Mouse (Mus musculus) lung, embryonic 16.5 days (tissue): ENCODE measurements around the gene Clec4d. TPM values are rescaled to one million over a fixed set of nuclear protein-coding genes. Genes with fewer than 3 reads are reported as not detected.

Experiments used
- ATAC-seq: fragments of 200-750 bp; cut with Nextera tagmentation; 2 replicates; pipeline ENCODE4 v1.8.0; 2017; ENCODE audit warnings: low read depth, mild to moderate bottlenecking, moderate library complexity
- H3K27ac ChIP-seq: fragments of 300-500 bp; sonication (generic); 2 replicates; pipeline ENCODE4 v1.5.1; 2014; ENCODE audit warnings: mild to moderate bottlenecking, control low read depth, low read length
- H3K27me3 ChIP-seq: fragments of 300-500 bp; sonication (generic); 2 replicates; pipeline ENCODE4 v1.6.1; 2014; ENCODE audit warnings: low read depth, low read length, mixed read lengths; ENCODE audit not compliant: control insufficient read depth, insufficient read depth
- H3K36me3 ChIP-seq: fragments of 300-500 bp; sonication (generic); 2 replicates; pipeline ENCODE4 v1.6.1; 2014; ENCODE audit warnings: low read length; ENCODE audit not compliant: control insufficient read depth, insufficient read depth
- H3K4me1 ChIP-seq: fragments of 300-500 bp; sonication (generic); replicated peaks from 2 replicates; pipeline ENCODE4 v1.6.1; 2014; ENCODE audit warnings: low read length, mixed read lengths; ENCODE audit not compliant: control insufficient read depth, insufficient read depth
- H3K4me2 ChIP-seq: fragments of 300-500 bp; sonication (generic); 2 replicates; pipeline ENCODE4 v1.6.1; 2014; ENCODE audit warnings: low read depth, low read length, control low read depth
- H3K4me3 ChIP-seq: fragments of 300-500 bp; sonication (generic); 2 replicates; pipeline ENCODE4 v1.5.1; 2014; ENCODE audit warnings: mild to moderate bottlenecking, low read length, control low read depth
- H3K9ac ChIP-seq: fragments of 300-500 bp; sonication (generic); 2 replicates; pipeline ENCODE4 v1.6.1; 2014; ENCODE audit warnings: low read length, control low read depth
- H3K9me3 ChIP-seq: fragments of 300-500 bp; sonication (generic); 2 replicates; pipeline ENCODE4 v1.6.1; 2016; ENCODE audit warnings: low read length; ENCODE audit not compliant: control insufficient read depth
- WGBS: fragments of 180-500 bp; shearing (Covaris S2); extraction: QIAGEN DNeasy Blood & Tissue Kit; methylation state at CpG from one replicate; pipeline ENCODE4 v1.1.7; 2014; 5-methylcytosine and 5-hydroxymethylcytosine counted together
- polyA plus RNA-seq: library from polyadenylated mRNA; unstranded; fragments of >200 nt; fragmentation: Nextera tagmentation; extraction: Ambion mirVana; gene quantifications from 2 replicates; pipeline ENCODE4 v1.2.1, GENCODE M21; 2015

Gene Clec4d
- polyA plus RNA-seq, 1 experiment from 2014 or later, result 0.36 TPM

- Histone ChIP-seq H3K27ac (no peak overlapping the region), H3K9me3 (0 out of 2 replicates have a peak, but pooled peaks cover 2% of the 10 kb centered on the region), H3K36me3 (no peaks in the 10 kb centered on the region), H3K27me3 (no peaks in the 10 kb centered on the region), H3K4me2 (no peak overlapping the region), H3K4me3 (no peak overlapping the region), H3K4me1 (no peaks in the 10 kb centered on the region), H3K9ac (no peak overlapping the region)
- 73% methylated on average over 4 of the region's 4 CpGs for WGBS
- no peak for ATAC-seq
Measured at GRCm38 (mm10) chr6:123259889-123260603, 1.9 kb upstream of the Clec4d start.

DNA sequence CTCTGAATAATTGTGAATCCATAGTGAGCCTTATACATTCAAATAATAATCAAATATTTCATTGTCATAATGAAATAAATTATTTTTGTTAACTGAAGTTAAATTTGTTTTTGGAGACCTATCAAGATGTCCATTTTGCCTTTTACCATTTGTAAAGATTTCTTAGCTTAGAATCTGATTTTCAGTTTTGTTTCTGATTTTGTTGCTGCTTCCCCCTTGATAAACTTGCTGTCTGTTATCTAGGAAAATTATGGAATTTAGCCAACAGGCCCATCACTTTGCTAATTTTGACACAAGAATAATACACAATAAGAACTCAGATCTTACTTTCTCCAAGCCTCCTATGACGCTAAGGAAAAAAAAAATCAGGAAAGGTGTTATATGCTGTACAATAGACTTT lies 1.0 kb upstream of the Clec4d start:
- Histone ChIP-seq H3K4me2 (no peak overlapping the region), H3K27me3 (no peaks in the 10 kb centered on the region), H3K4me3 (no peak overlapping the region), H3K9ac (no peak overlapping the region), H3K9me3 (no peaks in the 10 kb centered on the region), H3K27ac (no peak overlapping the region), H3K4me1 (no peaks in the 10 kb centered on the region), H3K36me3 (no peaks in the 10 kb centered on the region)
- WGBS, result 97% methylated on average over 1 of the region's 1 CpGs
- ATAC-seq, result no peak

DNA sequence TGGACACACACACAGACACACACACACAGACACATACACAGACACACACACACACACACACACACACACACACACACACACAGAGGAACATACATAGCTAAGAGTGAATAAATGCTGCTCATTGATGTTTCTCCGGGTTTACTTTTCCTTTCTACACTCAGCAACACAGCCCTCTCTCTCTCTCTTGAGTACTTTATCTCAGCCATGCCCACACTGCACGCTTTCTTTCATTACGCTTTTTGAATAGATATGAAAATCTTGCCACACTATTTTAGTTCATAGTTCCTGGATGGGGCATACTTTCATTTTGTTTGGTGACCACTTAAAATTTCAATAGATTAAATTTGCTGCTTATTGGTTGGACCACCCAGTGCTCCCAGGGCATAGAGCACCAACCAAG lies 2.3 kb downstream of the Clec4d start:
- no peaks in the 10 kb centered on the region for H3K27me3 ChIP-seq
- H3K4me1 ChIP-seq, result no peaks in the 10 kb centered on the region
- H3K9me3 ChIP-seq, result no peaks in the 10 kb centered on the region; the same call in 1 of the 2 replicates
- 84% methylated on average over 3 of the region's 3 CpGs for WGBS
- no peak overlapping the region for H3K4me2 ChIP-seq
- no peak overlapping the region for H3K9ac ChIP-seq
- no peak overlapping the region for H3K27ac ChIP-seq
- no peaks in the 10 kb centered on the region for H3K36me3 ChIP-seq
- no peak for ATAC-seq
- H3K4me3 ChIP-seq, result no peak overlapping the region

GRCm38 (mm10) chr6:123265809-123266208 lies 3.9 kb downstream of the Clec4d start:
- H3K27me3 ChIP-seq, result no peaks in the 10 kb centered on the region
- 76% methylated on average over 4 of the region's 4 CpGs for WGBS
- no peak overlapping the region for H3K4me3 ChIP-seq
- ATAC-seq, result no peak
- no peak overlapping the region for H3K4me2 ChIP-seq
- H3K9me3 ChIP-seq, result peaks cover 3% of the 10 kb centered on the region; the same call in 1 of the 2 replicates
- no peak overlapping the region for H3K9ac ChIP-seq
- no peaks in the 10 kb centered on the region for H3K4me1 ChIP-seq
- H3K27ac ChIP-seq, result no peak overlapping the region
- no peaks in the 10 kb centered on the region for H3K36me3 ChIP-seq

- no peak overlapping the region for H3K27ac ChIP-seq
- no peak overlapping the region for H3K9ac ChIP-seq
- H3K9me3 ChIP-seq, result peaks cover 5% of the 10 kb centered on the region; the same call in 1 of the 2 replicates
- no peaks in the 10 kb centered on the region for H3K27me3 ChIP-seq
- H3K36me3 ChIP-seq, result no peaks in the 10 kb centered on the region
- ATAC-seq, result no peak
- H3K4me1 ChIP-seq, result no peaks in the 10 kb centered on the region
- H3K4me2 ChIP-seq, result no peak overlapping the region
- 72% methylated on average over 5 of the region's 5 CpGs for WGBS
- H3K4me3 ChIP-seq, result no peak overlapping the region
Measured at GRCm38 (mm10) chr6:123266945-123267344, 5.0 kb downstream of the Clec4d start.

DNA sequence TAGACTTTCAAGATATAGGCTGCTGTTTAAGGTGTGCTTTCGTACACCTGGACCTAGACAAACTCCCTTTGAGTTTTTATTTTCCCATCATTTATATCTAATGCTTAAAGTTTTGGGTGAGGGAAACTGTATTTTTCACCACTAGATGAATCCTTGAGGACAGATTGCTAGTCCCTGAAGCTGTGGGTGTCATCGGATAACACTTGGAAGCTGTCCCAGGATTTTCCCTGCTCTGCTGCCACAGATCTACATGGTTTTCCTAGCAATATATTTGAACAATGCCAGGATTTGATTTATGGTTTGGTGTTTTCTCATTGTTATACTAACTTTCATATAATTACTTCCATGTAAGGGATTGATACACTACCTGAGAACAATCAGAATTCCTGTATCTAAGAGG lies 17.5 kb downstream of the Clec4d start:
- Histone ChIP-seq H3K27ac (no peak overlapping the region), H3K9ac (no peak overlapping the region), H3K4me1 (no peaks in the 10 kb centered on the region), H3K27me3 (no peaks in the 10 kb centered on the region), H3K36me3 (no peaks in the 10 kb centered on the region), H3K9me3 (no peaks in the 10 kb centered on the region), H3K4me2 (no peak overlapping the region), H3K4me3 (no peak overlapping the region)
- ATAC-seq, result no peak
- WGBS, result 85% methylated on average over 2 of the region's 2 CpGs

DNA sequence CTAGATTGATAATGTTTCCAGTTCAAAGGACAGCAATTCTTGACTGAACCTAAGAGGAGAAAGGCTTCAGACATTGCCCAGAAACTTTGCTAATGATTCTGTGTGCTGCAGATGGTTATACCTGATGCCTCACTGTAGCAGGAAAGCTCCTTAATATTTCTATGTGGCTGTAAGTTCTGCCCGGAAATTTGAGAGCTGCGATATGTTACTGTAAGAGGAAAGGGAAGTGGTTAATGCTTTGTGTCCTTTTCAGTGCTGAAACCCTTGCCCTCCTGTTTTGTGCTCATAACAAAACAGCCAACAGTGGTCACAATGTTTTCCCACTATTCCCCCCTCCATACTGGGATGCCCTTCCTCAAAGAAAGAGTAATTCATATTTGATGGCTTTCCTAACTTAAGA lies 24.4 kb downstream of the Clec4d start:
- Histone ChIP-seq H3K9me3 (peaks cover 2% of the 10 kb centered on the region; the same call in 1 of the 2 replicates), H3K4me3 (no peak overlapping the region), H3K9ac (no peak overlapping the region), H3K27ac (no peak overlapping the region), H3K4me1 (no peaks in the 10 kb centered on the region), H3K27me3 (no peaks in the 10 kb centered on the region), H3K4me2 (no peak overlapping the region), H3K36me3 (no peaks in the 10 kb centered on the region)
- no peak for ATAC-seq
- WGBS, result 76% methylated on average over 2 of the region's 2 CpGs

GRCm38 (mm10) chr6:123288931-123289330 lies 27.0 kb downstream of the Clec4d start:
- 66% methylated on average over 10 of the region's 10 CpGs for WGBS
- no peaks in the 10 kb centered on the region for H3K36me3 ChIP-seq
- no peak overlapping the region for H3K4me3 ChIP-seq
- H3K9me3 ChIP-seq, result peaks cover 2% of the 10 kb centered on the region; the same call in 1 of the 2 replicates
- H3K4me2 ChIP-seq, result no peak overlapping the region
- H3K27me3 ChIP-seq, result no peaks in the 10 kb centered on the region
- no peak overlapping the region for H3K27ac ChIP-seq
- no peak overlapping the region for H3K9ac ChIP-seq
- no peak for ATAC-seq
- H3K4me1 ChIP-seq, result no peaks in the 10 kb centered on the region

- no peaks in the 10 kb centered on the region for H3K36me3 ChIP-seq
- WGBS, result 66% methylated on average over 4 of the region's 4 CpGs
- no peak within 1 kb of the TSS for H3K27ac ChIP-seq
- H3K9ac ChIP-seq, result no peak within 1 kb of the TSS
- no peaks in the 10 kb centered on the region for H3K4me1 ChIP-seq
- no peak within 1 kb of the TSS for H3K4me2 ChIP-seq
- no peaks in the 10 kb centered on the region for H3K27me3 ChIP-seq
- no peak for ATAC-seq
- peaks cover 2% of the 10 kb centered on the region; the same call in 1 of the 2 replicates for H3K9me3 ChIP-seq
- no peak within 1 kb of the TSS for H3K4me3 ChIP-seq
Measured at GRCm38 (mm10) chr6:123289753-123290152, 27.8 kb downstream of the Clec4d start, which contains the start of gene Clec4e. Gene Clec4e (minus strand): TSS chr6:123289870.
